Mouse (Mus musculus) embryonic facial prominence, embryonic 14.5 days (tissue): ENCODE results near the gene Dagla. TPM values are rescaled to one million over a fixed set of nuclear protein-coding genes. Genes with fewer than 3 reads are reported as not detected.

Experiments used
- ATAC-seq: fragments of 200-750 bp; cut with Nextera tagmentation; 2 replicates; pipeline ENCODE4 v1.8.0; 2017; ENCODE audit warnings: low read depth, moderate number of reproducible peaks, moderate TSS enrichment
- DNase-seq: peaks from one replicate; pipeline ENCODE4 v3.0.0-alpha.2; 2015; ENCODE audit warnings: low spot score
- H3K27ac ChIP-seq: fragments of 300-500 bp; sonication (generic); replicated peaks from 2 replicates; pipeline ENCODE4 v1.5.1; 2014; ENCODE audit warnings: low read depth, mild to moderate bottlenecking, low read length, moderate library complexity
- H3K27me3 ChIP-seq: fragments of 300-500 bp; sonication (generic); replicated peaks from 2 replicates; pipeline ENCODE4 v1.6.1; 2014; ENCODE audit warnings: low read length; ENCODE audit not compliant: control insufficient read depth, insufficient read depth
- H3K36me3 ChIP-seq: fragments of 300-500 bp; sonication (generic); 2 replicates; pipeline ENCODE4 v1.6.1; 2014; ENCODE audit warnings: low read length, mixed read lengths; ENCODE audit not compliant: control insufficient read depth, insufficient read depth
- H3K4me1 ChIP-seq: fragments of 300-500 bp; sonication (generic); 2 replicates; pipeline ENCODE4 v1.6.1; 2014; ENCODE audit warnings: antibody characterized with exemption, low read length; ENCODE audit not compliant: control insufficient read depth, insufficient read depth
- H3K4me2 ChIP-seq: fragments of 300-500 bp; sonication (generic); 2 replicates; pipeline ENCODE4 v1.6.1; 2014; ENCODE audit warnings: low read depth, mild to moderate bottlenecking, low read length, moderate library complexity, mixed read lengths
- H3K4me3 ChIP-seq: fragments of 300-500 bp; sonication (generic); 2 replicates; pipeline ENCODE4 v1.5.1; 2014; ENCODE audit warnings: low read depth, mild to moderate bottlenecking, low read length
- H3K9ac ChIP-seq: fragments of 300-500 bp; sonication (generic); 2 replicates; pipeline ENCODE4 v1.6.1; 2014; ENCODE audit warnings: low read depth, mild to moderate bottlenecking, low read length, moderate library complexity, mixed read lengths
- H3K9me3 ChIP-seq: fragments of 300-500 bp; sonication (generic); 2 replicates; pipeline ENCODE4 v1.6.1; 2016; ENCODE audit warnings: low read length; ENCODE audit not compliant: control insufficient read depth
- WGBS: fragments of 180-500 bp; shearing (Covaris S2); extraction: QIAGEN DNeasy Blood & Tissue Kit; methylation state at CpG from one replicate; pipeline ENCODE4 v1.1.7; 2014; 5-methylcytosine and 5-hydroxymethylcytosine counted together
- polyA plus RNA-seq: library from polyadenylated mRNA; unstranded; fragments of >200 nt; fragmentation: Nextera tagmentation; extraction: Ambion mirVana; gene quantifications from 2 replicates; pipeline ENCODE4 v1.2.1, GENCODE M21; 2014

Dagla gene
- polyA plus RNA-seq, 1 experiment from 2014 or later, result 2.8 TPM

- Histone ChIP-seq H3K4me1 (peaks cover 49% of the 10 kb centered on the region), H3K4me3 (no peak overlapping the region), H3K4me2 (peak overlapping the region; percentile 19; the same call in 1 of the 2 replicates), H3K9ac (peak overlapping the region; percentile 37; the same call in 1 of the 2 replicates), H3K27ac (peak overlapping the region; percentile 68), H3K36me3 (no peaks in the 10 kb centered on the region), H3K9me3 (no peaks in the 10 kb centered on the region), H3K27me3 (no peaks in the 10 kb centered on the region)
- ATAC-seq (peak; percentile 14; the same call in 1 of the 2 replicates), DNase-seq (peak; percentile 70)
- WGBS, result 34% methylated on average over 19 of the region's 20 CpGs
Observed at GRCm38 (mm10) chr19:10294631-10295562, 9.8 kb downstream of the Dagla start.

DNA sequence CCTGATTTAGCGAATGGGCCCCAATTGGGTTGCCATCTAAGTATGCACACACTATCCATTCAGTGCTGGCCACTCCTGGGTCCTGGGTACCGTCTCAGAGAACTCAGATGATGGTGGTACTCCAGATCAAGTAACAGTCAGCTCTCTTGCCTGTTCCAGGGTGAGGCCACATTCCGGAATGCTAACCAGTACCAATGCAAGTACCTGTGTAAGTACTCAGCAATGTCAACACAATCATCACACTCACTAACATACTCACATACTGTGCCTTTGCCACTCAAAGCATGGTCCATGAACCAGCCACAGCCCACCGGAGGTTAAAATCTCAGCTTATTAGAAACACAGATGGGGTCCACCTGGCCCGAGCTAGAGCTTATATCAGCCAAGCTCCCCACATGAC, 10.7 kb downstream of the Dagla start:
- Histone ChIP-seq H3K9me3 (no peaks in the 10 kb centered on the region), H3K4me3 (no peak overlapping the region), H3K27ac (no peak overlapping the region; the same call in 1 of the 2 replicates), H3K27me3 (no peaks in the 10 kb centered on the region), H3K4me1 (peaks cover 49% of the 10 kb centered on the region), H3K9ac (no peak overlapping the region), H3K4me2 (no peak overlapping the region), H3K36me3 (no peaks in the 10 kb centered on the region)
- no peak for ATAC-seq
- 69% methylated on average over 5 of the region's 5 CpGs for WGBS
- no peak for DNase-seq

GRCm38 (mm10) chr19:10291896-10292490, 12.7 kb downstream of the Dagla start:
- 61% methylated on average over 9 of the region's 9 CpGs for WGBS
- Histone ChIP-seq H3K4me1 (peaks cover 37% of the 10 kb centered on the region), H3K36me3 (no peaks in the 10 kb centered on the region), H3K4me2 (no peak overlapping the region), H3K9ac (no peak overlapping the region), H3K4me3 (no peak overlapping the region), H3K27ac (no peak overlapping the region), H3K27me3 (no peaks in the 10 kb centered on the region), H3K9me3 (no peaks in the 10 kb centered on the region)
- ATAC-seq (no peak), DNase-seq (no peak)

DNA sequence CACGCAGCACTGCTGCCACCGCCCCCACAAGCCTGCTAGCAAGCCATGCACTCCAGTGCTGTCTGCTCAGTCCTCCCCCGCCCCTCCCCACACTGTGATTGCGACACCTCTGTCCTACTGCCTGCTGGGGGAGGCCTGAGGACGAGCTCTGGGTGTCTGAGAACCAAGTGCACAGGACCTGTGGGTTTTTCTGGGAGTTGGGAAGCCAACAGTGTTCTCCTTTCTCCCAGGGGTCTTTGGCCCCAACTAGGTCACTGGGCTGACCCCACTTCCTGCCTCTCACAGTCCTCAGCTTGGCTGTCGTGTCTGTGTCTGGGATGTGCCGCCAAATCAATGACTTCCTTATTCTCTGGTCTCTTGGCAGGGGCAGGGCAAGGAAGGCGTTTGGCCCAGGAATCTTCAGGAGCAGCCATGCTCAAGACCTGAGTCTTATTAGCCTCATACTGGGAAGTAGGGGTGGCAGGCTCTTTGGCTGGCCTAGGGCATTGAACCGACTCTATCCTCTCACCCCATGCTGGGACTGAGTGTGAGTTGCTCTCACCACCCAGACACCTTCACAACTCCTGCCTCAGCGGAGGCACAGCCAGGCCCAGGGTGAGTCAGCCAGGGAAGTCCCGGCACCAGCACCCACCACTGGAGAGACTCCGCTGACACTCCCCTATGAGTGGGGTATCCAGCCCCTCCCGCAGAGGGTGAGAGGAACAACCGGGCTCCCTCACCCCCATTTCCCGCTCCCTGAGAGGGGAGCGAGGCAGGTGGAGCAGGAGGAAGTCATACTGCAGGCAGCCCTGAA, 14.3 kb downstream of the Dagla start:
- WGBS, result 55% methylated on average over 13 of the region's 16 CpGs
- Histone ChIP-seq H3K4me3 (no peak overlapping the region), H3K36me3 (no peaks in the 10 kb centered on the region), H3K27me3 (no peaks in the 10 kb centered on the region), H3K4me1 (peaks cover 21% of the 10 kb centered on the region), H3K4me2 (no peak overlapping the region), H3K9me3 (no peaks in the 10 kb centered on the region), H3K9ac (no peak overlapping the region; the same call in 1 of the 2 replicates), H3K27ac (no peak overlapping the region)
- no peak for DNase-seq
- no peak for ATAC-seq

DNA sequence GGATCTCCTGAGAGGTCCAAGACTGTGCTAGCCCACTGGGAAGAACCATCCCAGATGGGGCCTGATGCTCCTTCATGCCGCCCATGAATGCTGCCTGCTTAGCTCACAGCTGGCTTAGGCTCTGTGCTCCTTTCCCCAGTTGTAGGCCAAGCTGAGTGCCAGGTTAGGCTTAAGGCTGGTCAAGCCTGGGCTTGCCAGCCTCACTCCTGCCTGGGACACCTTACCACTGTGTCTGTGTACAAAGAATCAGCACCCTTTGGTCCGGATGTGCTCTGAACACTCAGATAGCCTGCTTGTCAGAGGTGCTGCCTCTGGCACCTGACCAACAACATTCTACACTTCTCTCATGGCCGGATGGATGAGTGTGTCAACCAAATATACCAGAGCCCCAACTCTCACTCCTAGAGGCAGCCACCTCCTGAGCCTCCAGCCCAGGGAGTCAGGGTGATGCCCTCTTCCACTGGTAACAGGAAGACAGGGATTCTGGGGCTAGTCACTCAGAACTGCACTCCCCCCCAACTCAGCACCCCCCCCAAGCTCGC, 15.0 kb downstream of the Dagla start:
- Histone ChIP-seq H3K9ac (no peak overlapping the region), H3K4me2 (no peak overlapping the region), H3K4me1 (peaks cover 14% of the 10 kb centered on the region), H3K27me3 (no peaks in the 10 kb centered on the region), H3K4me3 (no peak overlapping the region), H3K27ac (no peak overlapping the region), H3K36me3 (no peaks in the 10 kb centered on the region), H3K9me3 (no peaks in the 10 kb centered on the region)
- DNase-seq, result no peak
- no peak for ATAC-seq
- 62% methylated on average over 3 of the region's 4 CpGs for WGBS

DNA sequence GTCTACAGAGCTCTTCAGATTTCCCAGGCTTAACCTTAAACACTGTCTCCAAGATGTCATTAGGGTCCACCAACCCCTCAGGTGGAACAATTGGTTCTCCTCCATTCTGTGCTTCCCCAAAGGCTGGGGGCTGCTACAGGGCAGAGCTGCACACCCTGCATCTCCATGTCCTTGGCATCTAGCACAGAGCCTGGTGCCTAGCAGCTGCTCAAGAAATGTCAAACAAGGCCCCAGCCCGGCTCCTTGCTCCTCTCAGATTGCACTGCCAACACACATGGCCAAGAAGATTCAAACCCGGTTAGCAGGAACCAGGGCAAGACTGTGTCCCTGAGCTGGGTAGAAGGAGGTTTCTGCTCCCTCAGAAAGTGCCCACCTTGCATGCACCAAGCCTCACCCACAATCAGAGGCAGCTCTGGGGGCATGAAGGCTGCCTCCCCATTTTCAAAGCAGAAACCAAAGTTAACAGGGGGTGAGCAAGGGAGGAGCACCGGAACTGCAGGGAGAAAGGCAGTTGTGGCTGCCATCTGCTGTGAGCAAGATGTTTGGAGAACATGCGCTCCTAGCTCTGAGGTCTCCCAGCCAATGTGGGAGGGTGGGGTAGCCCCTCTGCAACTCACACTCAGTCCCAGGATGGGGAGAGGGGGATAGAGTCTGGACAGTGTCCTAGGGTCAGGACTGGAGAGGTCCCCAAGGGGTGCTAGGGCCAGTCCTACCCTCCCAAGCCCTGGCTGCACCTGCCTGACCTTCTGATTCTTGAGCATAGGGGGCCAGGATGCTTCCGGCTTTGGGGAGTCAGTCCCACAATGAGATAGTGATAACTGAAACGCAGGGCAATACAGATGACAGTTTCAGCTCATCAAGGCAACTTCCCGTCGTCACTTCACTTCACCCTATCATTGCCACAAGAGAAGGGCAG, 16.3 kb downstream of the Dagla start:
- ATAC-seq, result no peak
- Histone ChIP-seq H3K27ac (no peak overlapping the region), H3K9ac (no peak overlapping the region), H3K36me3 (no peaks in the 10 kb centered on the region), H3K4me3 (no peak overlapping the region), H3K27me3 (no peaks in the 10 kb centered on the region), H3K9me3 (no peaks in the 10 kb centered on the region), H3K4me2 (no peak overlapping the region), H3K4me1 (peaks cover 9% of the 10 kb centered on the region)
- DNase-seq, result no peak
- WGBS, result 81% methylated on average over 8 of the region's 8 CpGs

- ATAC-seq, result no peak
- no peak for DNase-seq
- H3K9me3 ChIP-seq, result no peaks in the 10 kb centered on the region
- H3K4me2 ChIP-seq, result no peak overlapping the region
- H3K36me3 ChIP-seq, result no peaks in the 10 kb centered on the region
- H3K4me1 ChIP-seq, result peaks cover under 1% of the 10 kb centered on the region; the same call in 1 of the 2 replicates
- no peaks in the 10 kb centered on the region for H3K27me3 ChIP-seq
- no peak overlapping the region for H3K4me3 ChIP-seq
- H3K9ac ChIP-seq, result no peak overlapping the region
- H3K27ac ChIP-seq, result no peak overlapping the region
- WGBS, result 67% methylated on average over 10 of the region's 10 CpGs
Observed at GRCm38 (mm10) chr19:10286458-10286872, 18.2 kb downstream of the Dagla start.
